Mouse (Mus musculus): ENCODE results near the gene Pdzd8. TPM values are rescaled to one million over a fixed set of nuclear protein-coding genes. Genes with fewer than 3 reads are reported as not detected.

Pdzd8 gene
- polyA plus RNA-seq, 1 experiment from 2014 or later, result 9.7 TPM

DNA sequence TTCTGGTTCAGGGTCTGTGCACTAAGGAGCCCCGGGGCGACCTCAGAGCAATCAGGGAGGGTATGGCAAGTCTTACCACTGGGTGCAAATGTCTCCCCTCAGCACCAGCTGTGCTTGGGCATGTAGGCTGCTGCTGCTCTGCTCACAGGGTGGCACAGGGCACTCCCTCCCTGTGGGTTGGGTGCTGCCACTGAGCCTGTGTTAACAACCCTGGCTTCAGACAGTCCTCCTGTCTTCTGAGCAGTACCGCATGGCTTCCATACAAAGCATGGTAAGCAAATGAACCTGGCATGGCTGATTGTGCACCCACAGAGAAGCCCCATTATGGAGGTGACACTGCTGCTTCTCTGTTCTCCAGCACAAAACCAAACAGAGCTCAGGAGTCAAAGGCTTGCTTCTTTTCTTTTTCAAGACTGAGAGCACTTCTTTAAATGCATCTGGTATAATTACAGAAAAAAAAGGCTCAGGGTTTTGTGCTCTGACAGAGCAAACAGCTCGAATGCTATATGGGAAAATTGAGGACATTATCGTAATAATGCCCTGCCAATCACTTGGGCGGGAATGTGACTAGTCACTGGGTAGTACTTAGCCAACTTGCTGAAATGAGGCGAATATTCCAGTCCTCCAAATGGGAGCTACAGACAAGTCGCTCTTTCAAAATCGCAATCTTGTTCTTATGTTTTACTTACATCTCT is 80.6 kb downstream of the Pdzd8 start:
- H3K36me3 ChIP-seq, result no peaks in the 10 kb centered on the region
- peaks cover 11% of the 10 kb centered on the region; the same call in 1 of the 2 replicates for H3K4me1 ChIP-seq
- no peak overlapping the region for H3K9ac ChIP-seq
- no peak overlapping the region for H3K27ac ChIP-seq
- WGBS, result 77% methylated on average over 9 of the region's 9 CpGs
- no peaks in the 10 kb centered on the region for H3K9me3 ChIP-seq
- H3K4me2 ChIP-seq, result no peak overlapping the region
- H3K27me3 ChIP-seq, result peaks cover 28% of the 10 kb centered on the region
- no peak for ATAC-seq (ENCODE audit: borderline replicate concordance, extremely low read depth, low FRiP score, low TSS enrichment)
- no peak overlapping the region for H3K4me3 ChIP-seq

GRCm38 (mm10) chr19:59263171-59263570 is 82.4 kb downstream of the Pdzd8 start:
- no peaks in the 10 kb centered on the region for H3K36me3 ChIP-seq
- ATAC-seq (ENCODE audit: borderline replicate concordance, extremely low read depth, low FRiP score, low TSS enrichment), result no peak
- H3K9me3 ChIP-seq, result no peaks in the 10 kb centered on the region
- peaks cover 28% of the 10 kb centered on the region for H3K27me3 ChIP-seq
- no peak overlapping the region for H3K4me3 ChIP-seq
- H3K4me2 ChIP-seq, result no peak overlapping the region
- peaks cover 11% of the 10 kb centered on the region; the same call in 1 of the 2 replicates for H3K4me1 ChIP-seq
- no peak overlapping the region for H3K27ac ChIP-seq
- WGBS, result 80% methylated on average over 9 of the region's 9 CpGs
- H3K9ac ChIP-seq, result no peak overlapping the region

DNA sequence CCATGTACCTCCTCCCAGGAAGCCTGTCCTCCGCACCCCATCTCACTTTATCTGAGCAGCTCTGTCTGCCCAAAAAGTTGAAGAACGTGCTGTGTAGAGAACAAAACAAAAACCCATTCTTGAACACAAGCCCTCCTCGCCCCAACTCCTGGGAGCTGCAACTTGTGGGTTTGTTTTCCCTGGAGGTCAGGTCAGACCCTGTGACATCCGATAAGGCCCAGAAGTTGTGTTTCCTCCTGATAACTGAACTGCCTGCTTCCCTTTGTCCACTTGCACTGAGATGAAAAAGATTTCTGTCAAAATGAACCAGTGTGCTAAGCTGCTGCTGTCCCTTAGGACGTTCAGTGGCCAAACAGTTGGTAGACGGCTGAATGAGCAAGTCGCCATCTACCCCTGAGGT is 84.0 kb downstream of the Pdzd8 start:
- Histone ChIP-seq H3K9me3 (no peaks in the 10 kb centered on the region), H3K4me2 (peak overlapping the region; percentile 74; the same call in 1 of the 2 replicates), H3K27me3 (peaks cover 28% of the 10 kb centered on the region), H3K9ac (no peak overlapping the region), H3K36me3 (no peaks in the 10 kb centered on the region), H3K4me3 (peak overlapping the region; percentile 38; the same call in 1 of the 2 replicates), H3K4me1 (peaks cover 11% of the 10 kb centered on the region; the same call in 1 of the 2 replicates), H3K27ac (no peak overlapping the region)
- 31% methylated on average over 7 of the region's 7 CpGs for WGBS
- ATAC-seq (ENCODE audit: borderline replicate concordance, extremely low read depth, low FRiP score, low TSS enrichment), result no peak

DNA sequence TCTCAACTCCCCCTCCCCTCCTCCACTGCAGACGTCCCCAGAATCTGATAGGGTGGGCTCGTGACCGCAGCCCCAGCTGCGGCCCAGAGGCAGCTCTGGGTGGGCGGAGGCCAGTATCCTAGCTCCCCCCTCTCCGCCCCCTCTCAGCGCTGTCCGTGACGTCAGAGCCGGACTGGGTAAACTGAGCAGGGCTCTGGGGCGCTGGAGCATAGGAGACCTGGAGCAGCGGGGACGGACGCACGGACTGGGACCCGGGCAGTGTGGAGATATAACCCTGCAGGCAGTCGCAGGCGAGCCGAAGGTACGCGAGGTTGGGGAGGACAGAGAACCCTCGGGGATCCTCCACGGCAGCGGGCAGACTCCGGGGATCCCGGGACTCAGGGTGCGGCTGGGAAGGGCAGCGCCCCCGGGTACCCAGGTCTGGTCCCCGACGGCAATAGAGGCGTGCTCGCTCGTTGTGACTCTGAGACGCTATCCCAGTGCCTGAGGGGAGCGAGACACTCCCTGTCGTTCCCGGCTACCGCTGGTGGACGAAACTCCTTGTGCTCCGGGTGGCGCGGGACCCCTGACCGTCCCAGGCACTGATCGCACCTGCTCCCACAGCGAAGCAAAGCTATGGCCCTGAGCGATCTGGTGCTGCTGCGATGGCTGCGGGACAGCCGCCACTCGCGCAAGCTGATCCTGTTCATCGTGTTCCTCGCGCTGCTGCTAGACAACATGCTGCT is 84.7 kb downstream of the Pdzd8 start, which contains the start of gene Slc18a2:
Gene Slc18a2 (plus strand): TSS at position 179 of the 725 bp plus-strand sequence.
- H3K27me3 ChIP-seq, result peaks cover 28% of the 10 kb centered on the region
- H3K9me3 ChIP-seq, result no peaks in the 10 kb centered on the region
- H3K4me2 ChIP-seq, result peak within 1 kb of the TSS; percentile 74
- H3K27ac ChIP-seq, result no peak within 1 kb of the TSS
- ATAC-seq (ENCODE audit: borderline replicate concordance, extremely low read depth, low FRiP score, low TSS enrichment), result peak; percentile 73; the same call in 1 of the 2 replicates
- no peaks in the 10 kb centered on the region for H3K36me3 ChIP-seq
- 1% methylated on average over 55 of the region's 55 CpGs for WGBS
- peak within 1 kb of the TSS; percentile 38 for H3K4me3 ChIP-seq
- no peak within 1 kb of the TSS for H3K9ac ChIP-seq
- peaks cover 11% of the 10 kb centered on the region; the same call in 1 of the 2 replicates for H3K4me1 ChIP-seq

DNA sequence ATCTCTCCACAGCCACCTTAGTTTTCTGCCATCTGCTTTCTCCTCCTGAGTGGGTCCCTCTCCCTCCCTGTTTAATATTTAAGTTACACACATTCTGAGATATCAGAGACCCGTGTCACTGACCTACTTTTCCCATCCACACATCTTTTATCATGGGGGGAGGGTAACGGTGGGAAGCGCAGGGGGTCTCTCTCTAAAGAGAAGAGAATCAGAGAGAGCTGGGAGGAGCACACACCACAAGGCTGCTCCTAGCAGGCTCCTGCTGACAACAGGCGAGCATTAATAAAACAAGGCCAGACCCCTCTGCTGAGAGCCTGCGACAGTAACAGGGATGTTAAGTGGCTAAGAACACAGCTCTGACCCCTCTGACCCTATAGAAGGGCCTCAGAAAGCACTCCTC is 85.9 kb downstream of the Pdzd8 start:
- ATAC-seq (ENCODE audit: borderline replicate concordance, extremely low read depth, low FRiP score, low TSS enrichment), result no peak
- H3K27me3 ChIP-seq, result peaks cover 28% of the 10 kb centered on the region
- H3K4me3 ChIP-seq, result no peak overlapping the region
- H3K4me1 ChIP-seq, result peaks cover 11% of the 10 kb centered on the region; the same call in 1 of the 2 replicates
- H3K9me3 ChIP-seq, result no peaks in the 10 kb centered on the region
- no peak overlapping the region for H3K9ac ChIP-seq
- no peak overlapping the region for H3K4me2 ChIP-seq
- H3K36me3 ChIP-seq, result no peaks in the 10 kb centered on the region
- H3K27ac ChIP-seq, result no peak overlapping the region
- WGBS, result 34% methylated on average over 5 of the region's 5 CpGs

DNA sequence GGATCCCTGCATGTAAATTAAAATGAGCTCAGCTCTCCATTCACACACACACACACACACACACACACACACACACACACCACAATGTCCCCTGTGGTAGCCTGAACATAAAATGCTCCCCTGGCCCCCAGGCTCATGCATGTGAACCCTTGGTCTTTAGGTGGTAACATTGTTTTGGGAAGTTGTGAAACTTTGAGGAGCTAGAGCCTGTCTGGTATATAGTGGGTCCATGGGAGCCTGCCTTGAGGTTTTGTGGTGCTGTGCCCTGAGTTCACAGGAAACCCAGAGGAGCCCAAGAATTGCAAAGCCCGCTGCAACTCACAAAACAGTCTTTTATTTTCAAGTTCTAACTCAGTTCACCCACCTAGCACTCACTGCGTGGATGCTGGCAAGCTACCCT is 92.9 kb downstream of the Pdzd8 start:
- H3K4me3 ChIP-seq, result no peak overlapping the region
- 68% methylated on average over 2 of the region's 2 CpGs for WGBS
- no peak for ATAC-seq (ENCODE audit: borderline replicate concordance, extremely low read depth, low FRiP score, low TSS enrichment)
- no peaks in the 10 kb centered on the region for H3K27me3 ChIP-seq
- H3K4me2 ChIP-seq, result no peak overlapping the region
- no peaks in the 10 kb centered on the region for H3K36me3 ChIP-seq
- H3K4me1 ChIP-seq, result no peaks in the 10 kb centered on the region
- H3K9ac ChIP-seq, result no peak overlapping the region
- H3K27ac ChIP-seq, result no peak overlapping the region
- no peaks in the 10 kb centered on the region for H3K9me3 ChIP-seq

- Histone ChIP-seq H3K9ac (no peak overlapping the region), H3K4me2 (no peak overlapping the region), H3K9me3 (no peaks in the 10 kb centered on the region), H3K36me3 (no peaks in the 10 kb centered on the region), H3K27me3 (no peaks in the 10 kb centered on the region), H3K4me3 (no peak overlapping the region), H3K4me1 (no peaks in the 10 kb centered on the region), H3K27ac (no peak overlapping the region)
- ATAC-seq (ENCODE audit: borderline replicate concordance, extremely low read depth, low FRiP score, low TSS enrichment), result no peak
- WGBS, result 64% methylated on average over 11 of the region's 11 CpGs
These were observed 96.9 kb downstream of the Pdzd8 start for GRCm38 (mm10) chr19:59248553-59249286.

DNA sequence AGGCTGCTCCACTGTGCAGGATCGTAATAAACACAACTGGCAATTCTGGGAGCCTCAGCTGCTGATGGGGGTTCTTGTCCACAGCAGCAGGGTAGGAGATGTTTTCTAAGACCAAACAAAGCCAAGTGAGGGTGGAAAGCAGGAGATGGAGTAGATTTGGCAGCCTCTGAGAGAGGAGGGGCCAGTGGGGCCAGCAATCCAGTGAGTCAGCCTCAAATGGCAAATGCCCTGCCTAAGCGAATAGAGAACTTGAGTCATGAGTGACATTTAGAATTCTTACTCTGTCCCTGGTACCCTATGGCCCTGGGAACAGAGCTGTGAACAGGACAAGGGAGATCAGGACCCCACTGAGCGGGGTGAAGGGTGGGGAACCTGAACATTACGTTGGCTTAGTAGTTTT is 97.4 kb downstream of the Pdzd8 start:
- Histone ChIP-seq H3K27ac (no peak overlapping the region), H3K36me3 (no peaks in the 10 kb centered on the region), H3K4me3 (no peak overlapping the region), H3K4me1 (no peaks in the 10 kb centered on the region), H3K9me3 (no peaks in the 10 kb centered on the region), H3K9ac (no peak overlapping the region), H3K27me3 (no peaks in the 10 kb centered on the region), H3K4me2 (no peak overlapping the region)
- ATAC-seq (ENCODE audit: borderline replicate concordance, extremely low read depth, low FRiP score, low TSS enrichment), result no peak
- WGBS, result 70% methylated on average over 4 of the region's 4 CpGs

Other genes with a start within 250 kb of the Pdzd8 start
- gene Vax1, start 175.7 kb downstream of the Pdzd8 start, polyA plus RNA-seq (2015; fragmentation: Nextera tagmentation; extraction: Ambion mirVana), result not detected in 2 replicates
- gene Kcnk18, start 126.6 kb downstream of the Pdzd8 start, polyA plus RNA-seq (2015; fragmentation: Nextera tagmentation; extraction: Ambion mirVana), result not detected in 2 replicates
- 5.5 and 6.0 TPM in 2 replicates for gene Slc18a2, start 84.9 kb downstream of the Pdzd8 start, polyA plus RNA-seq (2015; fragmentation: Nextera tagmentation; extraction: Ambion mirVana)
- 18.4 TPM in 2 replicates for gene Rps12-ps3, start 23.5 kb downstream of the Pdzd8 start, polyA plus RNA-seq (2015; fragmentation: Nextera tagmentation; extraction: Ambion mirVana)
- 0.15 TPM in 1 of 2 replicates, not detected in the other for gene Emx2, start 112.6 kb upstream of the Pdzd8 start, polyA plus RNA-seq (2015; fragmentation: Nextera tagmentation; extraction: Ambion mirVana)